ENCODE assay signal across 7 mouse cellular contexts in genomic region chr4:75278197-75279175, GRCm38 (mm10). TPM values are rescaled to one million over a fixed set of nuclear protein-coding genes. Genes with fewer than 3 reads are reported as not detected.
DNase-seq lines count a peak whose midpoint lies in the region; ATAC-seq and TF ChIP-seq lines count a peak whose summit lies in the region.

Gene Dmac1, minus strand, starts transcription at chr4:75278305.

- H3K4me2 ChIP-seq in intestine, postnatal 0 days (replicated peaks; ENCODE audit: low read depth) = peak within 1 kb of the TSS; percentile 71
- H3K4me2 ChIP-seq in midbrain, embryonic 12.5 days (replicated peaks) = peak within 1 kb of the TSS; percentile 61

- no peaks in the 10 kb centered on the region for H3K9me3 ChIP-seq in embryonic facial prominence, embryonic 10.5 days
- no peaks in the 10 kb centered on the region for H3K9me3 ChIP-seq in intestine, postnatal 0 days (ENCODE audit: control insufficient read depth)
- no peaks in the 10 kb centered on the region for H3K9me3 ChIP-seq in midbrain, embryonic 12.5 days

- 19% methylated on average over 23 of the region's 23 CpGs for WGBS in embryonic facial prominence, embryonic 10.5 days
- WGBS in intestine, postnatal 0 days = 16% methylated on average over 22 of the region's 23 CpGs
- 19% methylated on average over 23 of the region's 23 CpGs for WGBS in midbrain, embryonic 12.5 days
- 15% methylated on average over 23 of the region's 23 CpGs for WGBS in small intestine, adult 2 months

- no peaks in the 10 kb centered on the region for H3K27me3 ChIP-seq in embryonic facial prominence, embryonic 10.5 days (replicated peaks; ENCODE audit: low read depth, poor library complexity, severe bottlenecking)
- no peaks in the 10 kb centered on the region for H3K27me3 ChIP-seq in intestine, postnatal 0 days (replicated peaks; ENCODE audit: control insufficient read depth, insufficient read depth, low read length)
- H3K27me3 ChIP-seq in midbrain, embryonic 12.5 days = no peaks in the 10 kb centered on the region
- H3K27me3 ChIP-seq in small intestine, adult 2 months (ENCODE audit: control insufficient read depth, insufficient read depth, low read length) = no peaks in the 10 kb centered on the region

- TF ChIP-seq CTCF in intestine, postnatal 0 days (IDR thresholded peaks at IDR 0.05; ENCODE audit: low read depth) = no peak
- no peak for TF ChIP-seq CTCF in small intestine, adult 2 months (IDR thresholded peaks at IDR 0.05; ENCODE audit: extremely low read depth, insufficient read length, insufficient replicate concordance, low read depth, low read length)

- H3K9ac ChIP-seq in intestine, postnatal 0 days (ENCODE audit: low read depth, low read length) = peak within 1 kb of the TSS; percentile 86
- H3K9ac ChIP-seq in midbrain, embryonic 12.5 days (replicated peaks) = peak within 1 kb of the TSS; percentile 84

- peak; percentile 63; the same call in 1 of the 2 replicates for TF ChIP-seq POLR2A in small intestine, adult 2 months (IDR thresholded peaks at IDR 0.05; ENCODE audit: low read depth, low read length)

- peak within 1 kb of the TSS; percentile 91 for H3K4me3 ChIP-seq in embryonic facial prominence, embryonic 10.5 days
- peak within 1 kb of the TSS; percentile 92 for H3K4me3 ChIP-seq in intestine, postnatal 0 days (ENCODE audit: low read depth, low read length)
- peak within 1 kb of the TSS; percentile 84 for H3K4me3 ChIP-seq in midbrain, embryonic 12.5 days
- peak within 1 kb of the TSS; percentile 83 for H3K4me3 ChIP-seq in small intestine, adult 2 months (ENCODE audit: low read depth, low read length)

- H3K4me1 ChIP-seq in embryonic facial prominence, embryonic 10.5 days = no peaks in the 10 kb centered on the region
- H3K4me1 ChIP-seq in intestine, postnatal 0 days (replicated peaks; ENCODE audit: control insufficient read depth, insufficient read depth, low read length) = no peaks in the 10 kb centered on the region
- peaks cover 6% of the 10 kb centered on the region; the same call in 1 of the 2 replicates for H3K4me1 ChIP-seq in midbrain, embryonic 12.5 days
- H3K4me1 ChIP-seq in small intestine, adult 2 months (ENCODE audit: control insufficient read depth, insufficient read depth, insufficient read length, low read length) = peaks cover 3% of the 10 kb centered on the region; the same call in 1 of the 2 replicates

- intact Hi-C loops in left cerebral cortex, postnatal 4 days (cut with DNase I) = no loop called here

- DNase-seq in adrenal gland, postnatal 10 days = peak; percentile 94
- peak; percentile 92 for DNase-seq in embryonic facial prominence, embryonic 10.5 days (ENCODE audit: low spot score)
- peak; percentile 50 for DNase-seq in gonadal fat pad, adult 2 months (ENCODE audit: low read depth)
- DNase-seq in left cerebral cortex, postnatal 4 days = peak; percentile 92

- peak; percentile 99 for ATAC-seq in intestine, postnatal 0 days
- ATAC-seq in midbrain, embryonic 12.5 days (ENCODE audit: low FRiP score, low read depth) = peak; percentile 95

- peaks cover 28% of the 10 kb centered on the region for H3K36me3 ChIP-seq in embryonic facial prominence, embryonic 10.5 days (replicated peaks)
- no peaks in the 10 kb centered on the region for H3K36me3 ChIP-seq in intestine, postnatal 0 days (ENCODE audit: control insufficient read depth, insufficient read depth)
- 0 out of 2 replicates have a peak, but pooled peaks cover 11% of the 10 kb centered on the region for H3K36me3 ChIP-seq in midbrain, embryonic 12.5 days
- no peaks in the 10 kb centered on the region for H3K36me3 ChIP-seq in small intestine, adult 2 months (ENCODE audit: control insufficient read depth, insufficient read depth, low read length)

- H3K27ac ChIP-seq in embryonic facial prominence, embryonic 10.5 days (replicated peaks) = peak within 1 kb of the TSS; percentile 91
- H3K27ac ChIP-seq in intestine, postnatal 0 days (ENCODE audit: low read depth, low read length) = peak within 1 kb of the TSS; percentile 21; the same call in 1 of the 2 replicates
- H3K27ac ChIP-seq in midbrain, embryonic 12.5 days (replicated peaks) = peak within 1 kb of the TSS; percentile 36; the same call in 1 of the 2 replicates
- H3K27ac ChIP-seq in small intestine, adult 2 months (ENCODE audit: insufficient read depth, low read depth, low read length) = no peak within 1 kb of the TSS; the same call in 1 of the 2 replicates

RNA-seq across cellular contexts. Expression of gene Dmac1, which starts in this region (rescaled TPM):
- total RNA-seq in adrenal gland, postnatal 10 days (2021) = 10 to 100 TPM; 68.1 to 71.9 TPM
- polyA plus RNA-seq in embryonic facial prominence, embryonic 10.5 days (2016; fragmentation: Nextera tagmentation; extraction: Ambion mirVana) = 108 and 113 TPM in 2 replicates
- polyA plus RNA-seq in gonadal fat pad, adult 2 months (2012; rRNA removed) = 38.0 and 47.2 TPM in 2 replicates
- 71.4 and 72.3 TPM in 2 replicates for polyA plus RNA-seq in intestine, postnatal 0 days (2015; fragmentation: Nextera tagmentation; extraction: Ambion mirVana)
- 10 to 100 TPM; 49.2 to 53.4 TPM for total RNA-seq in left cerebral cortex, postnatal 4 days (2021)
- 107 and 110 TPM in 2 replicates for polyA plus RNA-seq in midbrain, embryonic 12.5 days (2016; fragmentation: Nextera tagmentation; extraction: Ambion mirVana)
- 20.4 and 28.0 TPM in 2 replicates for polyA plus RNA-seq in small intestine, adult 2 months (2012; rRNA removed)
